Mouse (Mus musculus): ENCODE measurements around the gene Dppa2.
"Not testable (repeated sequence)": the region's sequence is repeated elsewhere in the genome, so short reads cannot be mapped to it uniquely, and the experiment has no call there.

Dppa2 gene

GRCm38 (mm10) chr16:48303509-48303908 is at the start of gene Dppa2:
TSS of gene Dppa2 (plus strand) at chr16:48303908.
- no peak for DNase-seq (ENCODE audit: low spot score)

GRCm38 (mm10) chr16:48254584-48254983 is 49.1 kb upstream of the Dppa2 start:
- DNase-seq (ENCODE audit: low spot score) = no peak

- no peak for DNase-seq (ENCODE audit: low spot score)
Measured at GRCm38 (mm10) chr16:48259519-48259918, 44.2 kb upstream of the Dppa2 start.

GRCm38 (mm10) chr16:48262901-48263300 is 40.8 kb upstream of the Dppa2 start:
- no peak for DNase-seq (ENCODE audit: low spot score)

GRCm38 (mm10) chr16:48265856-48266255 is 37.9 kb upstream of the Dppa2 start:
- DNase-seq (ENCODE audit: low spot score) = no peak

GRCm38 (mm10) chr16:48276940-48277339 is 26.8 kb upstream of the Dppa2 start:
- no peak for DNase-seq (ENCODE audit: low spot score)

GRCm38 (mm10) chr16:48280883-48281282 is 22.8 kb upstream of the Dppa2 start:
- DNase-seq (ENCODE audit: low spot score) = no peak

- no peak for DNase-seq (ENCODE audit: low spot score)
Measured at GRCm38 (mm10) chr16:48282801-48283200, 20.9 kb upstream of the Dppa2 start.

- no peak for DNase-seq (ENCODE audit: low spot score)
Measured at GRCm38 (mm10) chr16:48283517-48283916, 20.2 kb upstream of the Dppa2 start, which contains the start of gene Dppa4. TSS of gene Dppa4 (plus strand) at chr16:48283733.

GRCm38 (mm10) chr16:48285517-48285916 is 18.2 kb upstream of the Dppa2 start:
- DNase-seq (ENCODE audit: low spot score) = no peak

GRCm38 (mm10) chr16:48297384-48298136 is 6.1 kb upstream of the Dppa2 start:
- DNase-seq (ENCODE audit: low spot score) = no peak

- no peak for DNase-seq (ENCODE audit: low spot score)
Measured at GRCm38 (mm10) chr16:48299884-48300283, 3.8 kb upstream of the Dppa2 start.

GRCm38 (mm10) chr16:48303983-48304382 is 275 bp downstream of the Dppa2 start:
- no peak for DNase-seq (ENCODE audit: low spot score)

- DNase-seq (ENCODE audit: low spot score) = not testable (repeated sequence)
Measured at GRCm38 (mm10) chr16:48308916-48309315, 5.2 kb downstream of the Dppa2 start.

- DNase-seq (ENCODE audit: low spot score) = no peak
Measured at GRCm38 (mm10) chr16:48309912-48310630, 6.4 kb downstream of the Dppa2 start.

GRCm38 (mm10) chr16:48315294-48315693 is 11.6 kb downstream of the Dppa2 start:
- DNase-seq (ENCODE audit: low spot score) = no peak

- DNase-seq (ENCODE audit: low spot score) = no peak
Measured at GRCm38 (mm10) chr16:48320781-48321180, 17.1 kb downstream of the Dppa2 start.

GRCm38 (mm10) chr16:48323133-48323532 is 19.4 kb downstream of the Dppa2 start:
- DNase-seq (ENCODE audit: low spot score) = no peak

- DNase-seq (ENCODE audit: low spot score) = no peak
Measured at GRCm38 (mm10) chr16:48323602-48324345, 20.1 kb downstream of the Dppa2 start.

- DNase-seq (ENCODE audit: low spot score) = no peak
Measured at GRCm38 (mm10) chr16:48326903-48327302, 23.2 kb downstream of the Dppa2 start.

GRCm38 (mm10) chr16:48328420-48328819 is 24.7 kb downstream of the Dppa2 start:
- no peak for DNase-seq (ENCODE audit: low spot score)

GRCm38 (mm10) chr16:48331822-48332221 is 28.1 kb downstream of the Dppa2 start:
- no peak for DNase-seq (ENCODE audit: low spot score)

GRCm38 (mm10) chr16:48335326-48335725 is 31.6 kb downstream of the Dppa2 start:
- DNase-seq (ENCODE audit: low spot score) = no peak

Data from testis, postnatal 10 days (tissue).